Mouse (Mus musculus) inflammation-experienced regulatory T-cells, adult 6 months (primary cell): Measurements from ENCODE around the gene Mmp15. TPM values are rescaled to one million over a fixed set of nuclear protein-coding genes. Genes with fewer than 3 reads are reported as not detected.
"Not testable (repeated sequence)": the region's sequence is repeated elsewhere in the genome, so short reads cannot be mapped to it uniquely, and the experiment has no call there.

Experiments
- ATAC-seq: one replicate; pipeline ENCODE4 v1.8.0; 2017
- polyA plus RNA-seq, 3 experiments: library from polyadenylated mRNA; unstranded; fragments of 100-300 nt; shearing (Covaris generic); gene quantifications; one replicate each; pipeline ENCODE4 v1.2.1; 2017

Mmp15 gene
- polyA plus RNA-seq, 3 experiments from 2014 or later: 0.53 to 1.3 (median 0.63) TPM

- ATAC-seq: no peak
These were observed 25.8 kb downstream of the Mmp15 start for GRCm38 (mm10) chr8:95377863-95378291.

GRCm38 (mm10) chr8:95378928-95379327 lies 26.9 kb downstream of the Mmp15 start:
- not testable (repeated sequence) for ATAC-seq

GRCm38 (mm10) chr8:95380953-95381352 lies 28.9 kb downstream of the Mmp15 start:
- ATAC-seq: no peak

GRCm38 (mm10) chr8:95381595-95381994 lies 29.5 kb downstream of the Mmp15 start:
- ATAC-seq: no peak

DNA sequence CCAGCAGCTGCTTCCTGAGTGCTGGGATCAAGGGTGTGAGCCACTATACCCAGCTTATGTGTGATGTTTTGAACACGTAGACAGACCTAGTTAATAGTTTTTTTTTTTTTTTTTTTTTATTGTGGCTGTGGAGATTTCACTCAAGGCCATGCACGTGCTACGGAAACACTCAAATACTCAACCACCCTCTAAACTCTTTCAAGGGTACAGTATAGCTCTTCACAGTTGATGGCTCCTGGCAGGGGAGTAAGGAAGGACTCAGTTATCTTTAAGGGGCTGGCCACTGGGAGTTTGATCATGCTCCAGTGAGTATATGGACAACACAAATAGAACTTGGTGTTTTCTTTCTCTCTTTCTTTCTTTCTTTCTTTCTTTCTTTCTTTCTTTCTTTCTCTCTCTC lies 32.4 kb downstream of the Mmp15 start:
- no peak for ATAC-seq

GRCm38 (mm10) chr8:95386037-95386436 lies 34.0 kb downstream of the Mmp15 start:
- no peak for ATAC-seq

DNA sequence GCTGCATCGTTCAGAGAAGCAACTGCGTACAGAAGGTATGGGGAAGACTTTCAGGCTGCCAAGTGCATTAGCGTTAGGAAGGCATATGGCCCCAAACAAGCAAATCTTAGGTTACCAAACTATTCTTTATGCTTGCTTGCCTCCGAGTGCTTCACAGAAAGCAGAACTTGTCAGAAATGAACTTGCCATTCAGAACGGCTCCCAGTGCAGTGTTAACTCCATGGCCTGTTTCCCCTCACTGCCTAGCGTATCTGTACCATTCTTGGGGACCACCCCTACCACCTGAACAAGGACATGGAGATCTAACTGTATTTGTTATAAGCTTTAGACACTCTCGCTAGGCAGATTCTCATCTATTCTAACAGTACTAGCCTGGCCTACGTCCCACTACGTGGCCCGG lies 35.2 kb downstream of the Mmp15 start:
- ATAC-seq: no peak

- ATAC-seq: no peak
These were observed 35.9 kb downstream of the Mmp15 start for GRCm38 (mm10) chr8:95387936-95388335.

GRCm38 (mm10) chr8:95390312-95390711 lies 38.2 kb downstream of the Mmp15 start:
- ATAC-seq: peak; percentile 50

DNA sequence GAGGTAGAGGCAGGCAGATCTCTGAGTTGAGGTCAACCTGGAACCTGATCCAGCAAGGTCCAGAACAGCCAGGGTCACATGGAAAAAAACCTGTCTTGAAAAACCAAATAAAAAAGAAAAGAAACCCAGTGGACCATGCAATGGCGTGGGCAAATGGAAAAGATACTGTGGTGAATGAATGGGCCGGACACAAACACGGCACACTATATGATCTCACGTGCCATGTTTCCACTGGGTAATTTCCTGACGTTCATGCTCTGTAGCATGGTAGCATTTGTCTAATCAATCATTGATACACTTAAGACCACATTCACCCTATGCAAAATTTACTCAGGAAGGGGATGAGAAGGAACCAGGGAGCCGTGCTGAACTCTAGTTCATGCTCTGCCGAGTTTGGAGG lies 39.0 kb downstream of the Mmp15 start:
- ATAC-seq: no peak

GRCm38 (mm10) chr8:95392604-95393003 lies 40.5 kb downstream of the Mmp15 start:
- ATAC-seq: no peak

DNA sequence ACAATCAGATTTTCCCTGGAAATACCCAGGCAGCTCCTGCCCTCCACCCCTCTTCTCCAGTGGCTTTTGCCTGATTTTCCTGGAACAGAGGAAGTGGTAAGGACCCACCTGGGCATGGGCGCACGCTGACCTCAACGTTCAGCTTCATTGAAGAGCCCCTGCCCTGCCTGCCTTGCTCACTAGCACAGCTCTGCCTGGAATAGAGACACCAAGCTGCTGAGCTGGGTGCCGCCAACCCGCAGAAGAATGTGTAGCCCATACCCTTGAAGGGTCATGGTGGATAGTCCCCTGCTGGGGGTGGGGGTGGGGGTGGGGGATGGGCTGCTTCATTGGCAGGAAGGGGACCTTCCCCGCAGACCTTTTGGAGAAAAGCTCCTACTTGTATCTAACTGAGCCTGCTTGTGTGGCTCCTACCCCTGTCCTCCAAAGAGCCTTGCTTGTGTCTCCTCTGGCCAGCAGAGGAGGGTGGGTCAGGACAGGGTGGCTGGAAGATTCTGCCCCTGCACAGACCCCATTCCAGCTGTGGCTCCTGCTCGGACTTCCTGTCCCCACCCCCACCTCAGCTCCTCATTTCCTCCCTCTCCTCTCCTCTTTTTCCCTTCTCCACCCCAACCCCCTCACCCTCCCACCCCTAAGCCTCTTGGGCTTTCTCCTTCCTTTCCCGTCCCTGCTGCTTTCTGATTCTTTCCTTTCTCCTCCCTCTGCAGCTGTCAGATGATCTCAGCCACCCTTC lies 43.3 kb downstream of the Mmp15 start:
- no peak for ATAC-seq

DNA sequence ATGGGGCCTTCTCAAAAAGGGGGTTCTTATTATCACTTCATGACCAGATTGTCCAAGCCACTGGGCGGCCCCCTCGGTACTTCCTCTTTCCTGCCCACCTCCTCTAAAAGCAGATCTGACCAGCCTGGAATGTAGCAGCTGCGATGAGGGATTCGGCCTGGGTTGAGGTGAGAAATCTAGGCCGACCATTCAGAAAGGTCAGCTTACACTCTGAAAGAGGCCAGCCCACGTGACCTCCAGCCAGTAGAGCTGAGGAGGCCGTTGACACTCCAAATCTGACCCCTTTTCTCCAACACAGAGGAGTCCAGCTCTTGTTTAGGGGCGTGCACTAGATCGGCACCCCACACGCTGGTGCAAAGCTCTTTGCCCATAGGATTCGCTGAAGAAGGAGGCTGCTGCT lies 44.7 kb downstream of the Mmp15 start:
- ATAC-seq: no peak

GRCm38 (mm10) chr8:95397201-95397600 lies 45.1 kb downstream of the Mmp15 start:
- no peak for ATAC-seq

DNA sequence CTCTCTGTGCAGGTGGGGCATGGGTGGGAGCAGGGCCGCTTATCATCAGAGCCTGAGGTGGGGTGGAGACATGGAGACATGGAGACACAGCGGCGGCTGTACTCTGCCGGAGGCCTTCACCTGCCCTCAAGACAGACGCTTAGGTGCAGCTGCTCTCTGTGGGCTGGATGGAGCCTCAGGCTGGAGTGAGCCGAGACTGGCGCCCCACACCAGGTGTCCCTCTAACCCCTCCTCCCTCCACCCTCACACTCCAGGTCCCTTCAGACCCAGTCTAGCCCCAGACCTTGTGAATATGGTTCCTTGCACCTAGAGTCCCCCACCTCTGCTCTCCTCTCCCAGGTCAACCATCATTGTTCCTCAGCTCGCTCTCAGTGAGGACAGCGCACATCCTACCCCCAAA lies 47.1 kb downstream of the Mmp15 start:
- ATAC-seq: no peak

- no peak for ATAC-seq
These were observed 49.0 kb downstream of the Mmp15 start for GRCm38 (mm10) chr8:95401091-95401490.

DNA sequence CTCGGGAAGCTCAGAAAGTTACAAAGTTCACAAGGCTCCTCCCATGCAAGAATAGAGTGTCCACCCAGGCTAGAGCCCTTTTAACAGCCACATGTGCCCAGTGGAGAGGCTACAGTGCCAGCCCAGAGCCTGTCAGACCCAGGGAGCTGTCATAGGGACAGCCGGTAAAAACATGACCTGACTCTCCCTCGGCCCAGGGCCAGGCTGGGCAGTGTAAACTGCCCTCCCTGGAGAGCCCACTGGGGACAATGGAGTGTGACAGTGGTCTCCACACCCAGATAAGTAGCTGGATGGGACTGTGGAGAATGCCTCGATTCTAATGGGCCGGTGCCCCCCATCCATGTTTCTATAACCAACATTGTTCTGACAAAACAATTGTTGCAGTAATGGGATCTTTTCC lies 57.5 kb downstream of the Mmp15 start:
- no peak for ATAC-seq

DNA sequence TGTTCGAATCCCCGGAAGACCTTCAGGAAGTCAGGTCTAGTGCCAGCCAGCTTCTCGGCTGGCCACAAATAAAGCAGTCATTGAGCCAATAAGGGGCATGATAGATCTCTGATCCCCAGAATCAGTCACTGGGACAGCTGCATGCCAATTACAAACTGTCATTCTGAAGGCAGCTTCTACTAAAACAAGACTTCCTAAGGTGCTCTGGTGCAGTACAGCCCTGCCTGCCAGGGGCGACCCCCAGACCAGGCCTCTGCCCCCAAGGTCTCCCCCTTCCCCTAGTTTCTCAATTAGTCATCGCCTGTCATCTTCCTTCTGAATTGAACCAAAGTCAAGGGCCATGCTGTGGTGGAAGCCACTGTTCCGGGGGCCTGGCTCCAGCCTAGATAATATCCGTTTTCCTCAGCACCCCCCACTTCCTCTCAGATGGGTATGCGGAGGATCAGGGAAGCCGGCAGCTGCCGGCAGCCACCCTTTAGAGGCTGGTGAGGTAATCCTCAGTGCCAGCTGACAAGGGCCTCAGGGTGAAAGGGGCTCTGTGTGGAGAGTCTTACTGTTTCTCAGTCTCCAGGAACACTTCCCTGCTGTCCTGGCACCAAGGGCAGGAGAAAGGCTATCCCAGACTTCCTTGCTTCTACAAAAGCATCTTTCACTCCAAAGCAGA lies 59.4 kb downstream of the Mmp15 start:
- no peak for ATAC-seq

DNA sequence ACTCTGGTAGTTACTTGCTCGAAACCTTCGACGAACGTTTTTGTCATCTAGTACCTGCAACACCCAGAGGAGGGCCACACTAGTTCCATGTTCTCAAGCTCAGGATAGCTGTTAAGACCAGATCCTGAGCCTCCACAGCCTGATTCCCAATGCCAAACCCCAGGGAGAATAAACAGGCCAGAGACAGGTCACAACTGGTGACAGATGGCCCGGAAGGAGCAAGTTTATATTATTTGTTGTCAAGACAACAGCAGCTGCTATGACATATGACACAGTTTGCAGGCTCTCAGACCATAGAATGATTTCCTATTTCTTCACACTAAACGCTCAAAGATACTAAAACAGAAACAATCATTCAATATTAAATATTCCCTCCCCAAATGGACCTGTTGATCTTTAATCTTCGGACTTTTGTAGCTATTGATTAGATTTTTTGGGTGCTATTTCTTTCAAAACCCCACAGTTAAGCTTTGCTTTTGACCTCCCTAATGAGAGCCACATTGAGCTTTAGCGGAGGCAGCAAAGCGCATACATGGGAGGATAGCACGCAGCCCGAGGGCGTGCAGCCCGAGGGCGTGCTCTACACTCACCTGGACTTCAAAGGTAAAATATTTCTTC lies 70.2 kb downstream of the Mmp15 start:
- ATAC-seq: no peak
